Mouse (Mus musculus) lung, adult 2 months (tissue): ENCODE data around the gene Ppp6r3. TPM values are rescaled to one million over a fixed set of nuclear protein-coding genes. Genes with fewer than 3 reads are reported as not detected.

Experiments used
- DNase-seq: peaks from one replicate; pipeline ENCODE4 v3.0.0; 2022
- H3K4me1 ChIP-seq: fragments of 200-500 bp; 2 replicates; pipeline ENCODE4 v1.6.1; 2011; ENCODE audit warnings: low read length; ENCODE audit not compliant: control insufficient read depth, insufficient read depth
- H3K4me3 ChIP-seq: fragments of 200-500 bp; replicated peaks from 2 replicates; pipeline ENCODE3; 2011; ENCODE audit warnings: low read depth, mild to moderate bottlenecking, control low read depth, low read length; ENCODE audit errors: extremely low read depth
- CTCF ChIP-seq: fragments of 200-500 bp; IDR thresholded peaks from 2 replicates; pipeline ENCODE4 v1.5.1; 2011; ENCODE audit warnings: mild to moderate bottlenecking, low read length, control low read depth; ENCODE audit not compliant: insufficient read depth
- POLR2A ChIP-seq: fragments of 200-500 bp; IDR thresholded peaks from 2 replicates; pipeline ENCODE4 v1.6.1; 2011; ENCODE audit warnings: low read depth, mild to moderate bottlenecking, control low read depth, low read length, borderline replicate concordance; ENCODE audit errors: extremely low read depth
- WGBS: fragments of 180-500 bp; shearing (Covaris S2); methylation state at CpG from one replicate; pipeline ENCODE4 v1.1.7; 2018; 5-methylcytosine and 5-hydroxymethylcytosine counted together
- polyA plus RNA-seq: library from polyadenylated mRNA; depleted of rRNA; stranded (reverse); fragments of >200 nt; gene quantifications from 2 replicates; pipeline ENCODE4 v1.2.3, GENCODE M21; 2012; rRNA removed

Gene Ppp6r3
- 43.5 and 55.6 TPM in 2 replicates for polyA plus RNA-seq

DNA sequence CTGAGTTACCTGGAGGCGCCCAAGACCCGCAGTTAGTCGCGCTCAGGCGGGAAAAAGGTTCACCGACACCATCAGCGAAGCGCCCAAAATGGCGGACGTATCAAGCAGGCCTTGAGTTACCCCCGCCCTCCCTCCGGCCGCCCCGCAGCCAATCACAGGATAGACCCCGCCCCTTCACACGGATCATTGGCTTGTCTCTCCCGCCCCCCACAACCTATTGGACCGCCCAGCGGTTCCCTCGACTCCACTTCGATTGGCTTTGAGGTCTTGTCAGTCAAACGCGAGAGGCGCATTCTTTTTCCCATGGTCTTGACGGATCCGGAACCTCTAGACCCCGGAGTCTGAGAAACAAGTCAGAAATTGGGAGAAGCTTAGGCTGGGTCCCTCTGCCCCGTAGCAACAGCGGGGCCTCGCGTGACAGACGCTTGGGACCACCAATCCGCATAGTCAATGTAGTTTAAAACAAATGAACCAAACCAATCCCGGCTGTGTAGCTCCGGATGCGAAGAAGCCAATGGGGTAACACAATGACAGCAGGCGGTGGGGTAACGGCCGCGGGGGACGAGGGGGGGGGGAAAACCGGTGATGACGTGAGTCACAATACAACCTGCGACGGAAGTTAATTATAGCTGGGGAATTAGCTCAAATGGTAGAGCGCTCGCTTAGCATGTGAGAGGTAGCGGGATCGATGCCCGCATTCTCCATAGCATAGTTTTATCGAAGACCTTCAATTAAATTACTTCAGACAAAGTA, at the start of gene Ppp6r3:
Gene Ppp6r3 (minus strand): TSS at position 118 of the 753 bp plus-strand sequence.
- WGBS = under 1% methylated on average over 51 of the region's 51 CpGs
- DNase-seq = peak; percentile 96
- TF ChIP-seq POLR2A = peak; percentile 94
- TF ChIP-seq CTCF = no peak
- H3K4me3 ChIP-seq = peak within 1 kb of the TSS; percentile 93
- peaks cover 21% of the 10 kb centered on the region for H3K4me1 ChIP-seq

- H3K4me3 ChIP-seq = no peak overlapping the region
- H3K4me1 ChIP-seq = peaks cover 8% of the 10 kb centered on the region
- TF ChIP-seq POLR2A (no peak), CTCF (no peak)
- DNase-seq = no peak
- WGBS = 77% methylated on average over 7 of the region's 7 CpGs
Observed at GRCm38 (mm10) chr19:3625111-3625510, 49.6 kb upstream of the Ppp6r3 start.

DNA sequence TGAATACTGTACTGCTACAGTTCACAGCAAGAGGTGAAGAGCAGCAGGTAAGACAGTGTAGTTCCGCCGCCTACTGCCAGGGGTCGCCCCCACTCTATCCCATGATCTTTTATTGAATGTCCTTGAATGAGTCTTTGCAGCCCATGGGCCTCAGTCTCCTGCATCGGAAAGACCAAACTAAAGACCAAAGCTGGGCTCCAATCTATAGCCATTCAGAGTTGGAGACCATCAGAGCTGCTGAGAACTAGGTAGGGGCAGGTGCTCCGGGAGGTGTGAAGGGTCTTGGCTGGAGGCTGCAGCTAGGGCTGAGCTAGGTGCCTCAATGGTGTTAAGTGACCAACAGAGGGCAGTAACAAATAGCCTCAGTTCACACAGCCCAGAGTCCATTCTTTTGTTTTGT, 48.3 kb upstream of the Ppp6r3 start:
- Histone ChIP-seq H3K4me1 (peaks cover 6% of the 10 kb centered on the region), H3K4me3 (no peak overlapping the region)
- 58% methylated on average over 5 of the region's 5 CpGs for WGBS
- TF ChIP-seq POLR2A (no peak), CTCF (peak; percentile 80)
- peak; percentile 75 for DNase-seq

DNA sequence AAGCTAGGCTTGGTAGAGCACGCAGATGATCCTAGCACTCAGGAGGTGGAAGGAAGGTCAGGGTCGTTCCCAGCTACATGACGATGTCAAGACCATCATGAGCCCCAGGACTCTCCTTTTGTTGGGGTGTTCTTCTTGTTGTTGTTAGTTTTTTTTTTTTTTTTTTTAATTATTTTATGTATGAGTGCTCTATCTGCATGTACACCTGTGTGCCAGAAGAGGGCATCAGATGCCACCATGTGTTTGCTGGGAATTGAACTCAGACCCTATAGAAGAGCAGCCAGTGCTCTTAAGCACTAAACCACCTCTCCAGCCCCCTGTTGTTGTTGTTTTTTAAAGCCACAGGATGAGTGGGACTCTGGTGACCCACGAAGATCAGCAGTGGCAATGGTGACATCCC, 47.7 kb upstream of the Ppp6r3 start:
- 94% methylated on average over 4 of the region's 4 CpGs for WGBS
- TF ChIP-seq CTCF = no peak
- no peak for TF ChIP-seq POLR2A

GRCm38 (mm10) chr19:3620871-3621270, 45.3 kb upstream of the Ppp6r3 start:
- no peak overlapping the region for H3K4me3 ChIP-seq
- H3K4me1 ChIP-seq = peaks cover 4% of the 10 kb centered on the region
- WGBS = 96% methylated on average over 10 of the region's 10 CpGs
- TF ChIP-seq CTCF (no peak), POLR2A (no peak)
- DNase-seq = no peak

More for the DNA sequence above, 47.7 kb upstream of the Ppp6r3 start:
- no peak for DNase-seq
- Histone ChIP-seq H3K4me1 (peaks cover 6% of the 10 kb centered on the region), H3K4me3 (no peak overlapping the region)

DNA sequence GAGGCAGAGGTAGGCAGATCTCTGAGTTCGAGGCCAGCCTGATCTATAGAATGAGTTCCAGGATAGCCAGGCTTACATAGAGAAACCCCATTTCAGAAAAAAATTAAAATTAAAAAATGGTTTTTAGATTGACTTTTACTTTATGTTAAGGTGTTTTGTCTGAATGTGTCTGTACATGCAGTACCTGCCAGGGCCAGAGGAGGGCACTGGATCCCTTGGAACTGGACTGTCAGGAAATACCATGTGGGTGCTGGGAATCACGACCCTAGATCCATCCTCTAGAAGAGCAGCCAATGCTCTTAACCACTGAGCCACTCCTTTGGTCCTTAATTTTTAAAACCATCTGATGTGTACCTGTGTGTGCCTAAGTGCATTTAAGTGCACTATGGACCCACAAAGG, 43.8 kb upstream of the Ppp6r3 start:
- Histone ChIP-seq H3K4me3 (no peak overlapping the region), H3K4me1 (peaks cover 3% of the 10 kb centered on the region)
- TF ChIP-seq POLR2A = no peak
- peak; percentile 48 for TF ChIP-seq CTCF
- DNase-seq = no peak
- 79% methylated on average over 2 of the region's 2 CpGs for WGBS

DNA sequence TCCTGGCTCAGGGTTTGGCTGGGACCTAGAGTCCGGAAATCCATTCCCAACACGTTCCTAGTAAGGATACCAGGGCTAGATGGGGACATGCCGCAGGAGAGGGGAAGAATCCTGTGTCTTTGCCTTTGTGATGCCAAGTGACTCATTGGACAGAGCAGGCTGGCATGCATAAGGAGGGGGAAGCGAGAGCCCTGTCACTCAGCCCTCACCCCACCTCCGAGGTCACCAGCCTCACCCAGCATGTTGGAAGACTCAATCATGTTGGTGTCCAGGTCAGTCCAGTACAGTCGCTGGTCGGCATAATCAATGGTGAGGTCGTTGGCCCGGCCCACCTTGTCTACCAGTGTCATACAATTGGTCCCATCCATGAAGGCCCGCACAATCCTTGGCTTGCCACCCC, 38.4 kb upstream of the Ppp6r3 start:
- no peak for DNase-seq
- 92% methylated on average over 10 of the region's 10 CpGs for WGBS
- TF ChIP-seq CTCF (no peak), POLR2A (no peak)
- Histone ChIP-seq H3K4me1 (no peaks in the 10 kb centered on the region), H3K4me3 (no peak overlapping the region)

DNA sequence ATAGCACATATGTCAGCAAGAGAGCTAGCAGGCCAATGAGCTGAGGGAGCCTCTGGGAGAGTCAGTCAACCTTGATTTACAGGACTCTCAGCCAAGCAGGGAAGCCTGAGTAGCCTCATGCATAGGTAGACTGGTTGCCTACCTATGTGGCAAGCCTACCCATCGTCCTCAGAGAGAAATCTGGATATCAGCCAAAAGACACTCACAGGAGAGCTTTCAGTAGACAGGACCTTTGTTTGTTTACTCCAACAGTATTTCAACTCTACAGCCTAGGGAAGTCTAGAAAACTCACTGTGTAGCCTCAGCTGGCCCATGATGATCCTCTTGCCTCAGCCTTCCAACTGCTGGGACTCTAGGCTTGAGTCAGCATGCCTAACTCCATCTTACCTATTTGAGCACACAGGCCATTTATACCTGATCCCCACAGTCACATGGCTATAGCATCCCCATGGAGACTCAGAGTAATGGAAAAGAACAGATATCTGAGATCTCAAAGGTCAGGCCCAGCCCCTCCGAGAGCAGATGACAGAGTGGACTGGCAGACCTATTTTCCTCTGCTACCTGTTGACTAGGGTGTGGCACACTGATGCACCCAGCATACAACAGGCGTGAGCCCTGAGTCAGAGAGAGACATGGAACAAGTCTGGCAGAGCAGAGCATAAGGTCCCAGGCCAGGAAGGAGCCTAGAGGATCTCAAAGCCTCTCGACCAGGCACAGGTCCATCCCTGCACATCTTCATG, 37.2 kb upstream of the Ppp6r3 start:
- no peak for TF ChIP-seq POLR2A
- Histone ChIP-seq H3K4me3 (no peak overlapping the region), H3K4me1 (no peaks in the 10 kb centered on the region)
- 82% methylated on average over 4 of the region's 4 CpGs for WGBS
- DNase-seq = no peak

DNA sequence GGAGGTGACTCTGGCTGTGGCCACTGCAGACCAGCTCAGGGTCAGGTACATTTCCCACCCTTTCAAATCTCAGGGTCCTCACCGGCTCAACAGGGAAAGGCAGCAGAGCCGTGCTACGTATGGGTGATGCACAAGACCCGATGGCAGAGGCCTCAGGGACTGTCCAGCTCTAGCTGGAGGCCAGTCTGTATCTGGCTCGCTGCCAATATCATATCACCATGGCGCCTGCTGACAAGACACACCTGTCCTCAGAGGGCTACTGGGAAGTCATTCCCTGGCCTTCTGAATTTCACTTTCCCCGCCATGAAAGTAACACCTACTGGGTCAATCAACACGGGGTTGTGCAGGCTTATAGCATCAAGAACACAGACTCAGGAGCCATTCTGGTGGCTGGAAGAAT, 36.2 kb upstream of the Ppp6r3 start:
- H3K4me1 ChIP-seq = no peaks in the 10 kb centered on the region
- WGBS = 54% methylated on average over 8 of the region's 8 CpGs
- DNase-seq = no peak
- H3K4me3 ChIP-seq = no peak overlapping the region
- no peak for TF ChIP-seq POLR2A
- no peak for TF ChIP-seq CTCF

DNA sequence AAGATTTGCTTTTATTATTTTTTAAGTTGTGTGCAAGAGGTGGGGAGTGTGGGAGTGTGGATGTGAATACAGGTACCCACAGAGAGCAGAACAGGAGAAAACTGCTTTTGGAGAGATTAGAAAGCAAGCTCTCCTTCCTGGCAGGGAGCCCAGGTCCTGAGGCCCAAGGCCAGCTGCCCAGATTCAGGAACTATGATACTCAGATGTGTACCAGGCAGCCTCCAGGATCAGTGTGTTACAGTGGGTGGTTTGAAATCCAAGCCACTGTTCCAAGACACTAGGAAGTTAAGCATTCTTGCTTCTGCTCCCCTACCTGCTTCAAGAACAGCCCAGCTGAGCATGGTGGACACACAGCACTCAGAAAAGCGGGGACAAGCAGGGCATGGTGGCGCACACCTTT, 35.3 kb upstream of the Ppp6r3 start:
- TF ChIP-seq CTCF = no peak
- no peak for TF ChIP-seq POLR2A
- Histone ChIP-seq H3K4me1 (no peaks in the 10 kb centered on the region), H3K4me3 (no peak overlapping the region)
- no peak for DNase-seq
- WGBS = 100% methylated on average over 2 of the region's 2 CpGs
